Mouse (Mus musculus): ENCODE results near the gene Scrn3.

DNA sequence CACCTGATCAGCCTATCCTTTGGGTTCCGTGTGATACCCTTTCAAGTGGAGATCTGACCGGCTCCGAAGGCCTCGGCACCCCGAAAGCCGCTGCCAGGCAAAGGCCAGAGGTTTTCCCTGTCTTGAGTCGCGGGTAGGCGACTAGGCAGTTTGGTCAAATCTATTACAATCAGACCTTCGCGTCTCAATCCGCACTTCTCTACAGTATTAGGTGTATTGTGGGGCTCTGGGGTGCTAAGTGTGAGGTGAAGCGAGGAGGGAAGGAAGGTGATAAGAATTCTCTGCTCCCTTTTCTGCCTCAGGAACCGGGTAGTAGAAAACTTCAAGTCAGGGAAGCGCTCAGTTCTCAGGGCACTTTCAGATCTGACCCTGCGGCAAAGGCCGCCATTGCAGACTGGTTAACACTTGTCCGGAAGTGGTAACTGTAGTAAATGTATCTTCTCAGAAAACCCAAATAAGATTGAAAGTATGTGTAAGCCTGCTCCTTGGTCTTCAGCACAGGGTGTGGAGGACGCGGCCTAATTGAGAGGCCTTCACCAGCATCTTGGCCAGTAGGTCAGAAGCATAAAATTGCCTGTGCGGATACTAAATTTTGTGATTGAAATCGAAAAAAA is 31.2 kb upstream of the Scrn3 start:
- TF ChIP-seq CTCF (IDR thresholded peaks at IDR 0.05; ENCODE audit: borderline replicate concordance, insufficient read depth, low read depth, low read length) (no peak), POLR2A (IDR thresholded peaks at IDR 0.05; ENCODE audit: borderline replicate concordance, insufficient read depth, low read length) (no peak)

All from cerebellum, adult 2 months (tissue).